Mouse (Mus musculus): ENCODE data around the gene Fundc1. TPM values are rescaled to one million over a fixed set of nuclear protein-coding genes. Genes with fewer than 3 reads are reported as not detected.
A peak's percentile ranks its signal among the peaks of the same experiment; 100 is the strongest.

Gene Fundc1
- polyA plus RNA-seq (2012; rRNA removed), result 14.3 and 19.0 TPM in 2 replicates

DNA sequence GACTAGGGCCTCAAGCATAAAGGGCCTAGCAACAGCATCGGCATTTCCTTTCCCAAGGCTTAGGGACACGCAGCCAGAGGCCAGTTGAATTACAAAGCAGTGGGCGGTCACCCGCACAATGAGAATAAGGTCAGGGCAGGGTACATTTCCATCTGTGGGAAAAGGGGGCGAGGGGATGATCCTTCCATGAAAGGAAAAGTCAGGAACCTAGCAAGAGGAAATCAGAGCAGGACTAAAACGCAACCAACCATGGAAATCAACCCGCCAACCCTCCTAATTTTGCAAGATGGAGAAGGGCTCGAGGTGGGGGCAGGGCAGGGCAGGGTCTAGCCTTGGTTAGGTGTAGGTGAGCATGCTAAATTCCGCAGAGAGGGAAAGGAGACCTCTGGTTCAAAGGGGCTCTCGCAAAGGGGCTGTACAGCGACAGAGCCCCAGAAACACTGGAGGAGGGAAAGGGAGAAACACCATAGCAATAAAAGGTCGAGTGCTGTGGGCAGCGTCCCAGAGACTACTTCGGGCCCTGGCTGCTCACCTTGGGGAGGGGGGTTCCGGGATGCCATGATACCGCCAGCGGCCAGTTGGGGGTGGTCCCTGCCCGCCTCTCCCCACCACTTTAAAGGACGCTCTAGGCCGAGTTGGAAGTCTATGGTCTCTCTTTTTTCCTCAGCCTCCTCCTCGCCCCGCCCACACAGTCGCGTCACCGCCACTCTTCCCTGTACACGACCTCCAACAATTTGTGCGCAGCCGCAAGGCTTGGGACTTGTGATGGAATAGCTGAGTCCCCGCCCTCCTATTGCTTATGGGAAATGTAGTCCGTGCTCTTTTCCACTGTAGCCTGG lies at the start of gene Fundc1:
Gene Fundc1 (minus strand): TSS at position 705 of the 839 bp plus-strand sequence.
- no peaks in the 10 kb centered on the region for H3K4me1 ChIP-seq (ENCODE audit: control insufficient read depth, insufficient read depth, low read length)
- peak; percentile 98 for DNase-seq
- no peaks in the 10 kb centered on the region for H3K27me3 ChIP-seq (replicated peaks; ENCODE audit: control insufficient read depth, insufficient read depth, low read length)
- peak within 1 kb of the TSS; percentile 97 for H3K27ac ChIP-seq (ENCODE audit: insufficient read depth, low read depth, low read length)
- WGBS, result 1% methylated on average over 27 of the region's 30 CpGs
- H3K4me3 ChIP-seq (ENCODE audit: insufficient read depth, low read depth, low read length), result peak within 1 kb of the TSS; percentile 85
- no peak for TF ChIP-seq CTCF (conservative IDR thresholded peaks at IDR 0.05; ENCODE audit: insufficient read depth, insufficient read length, low read depth, low read length)
- no peak for TF ChIP-seq POLR2A (IDR thresholded peaks at IDR 0.05; ENCODE audit: low read depth, low read length)
- no peaks in the 10 kb centered on the region for H3K36me3 ChIP-seq (ENCODE audit: control insufficient read depth, insufficient read depth, low read length)

DNA sequence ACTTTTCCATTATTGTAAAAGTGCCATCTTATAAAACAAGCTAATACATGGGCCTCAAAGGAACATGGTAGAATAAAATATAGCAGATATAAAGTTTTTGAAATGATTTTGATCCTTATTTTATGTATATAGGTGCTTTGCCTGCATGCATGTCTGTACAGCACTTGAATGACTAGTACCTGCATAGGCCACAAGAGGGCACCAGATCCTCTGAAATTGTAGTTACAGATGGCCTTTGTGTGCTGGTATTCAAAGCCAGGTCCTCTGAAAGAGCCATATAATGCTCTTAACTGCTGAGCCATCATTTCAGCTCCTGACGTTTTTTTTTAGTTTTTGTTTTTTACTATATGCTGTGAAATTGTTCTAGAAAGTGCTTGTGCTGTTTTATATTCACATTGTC lies 39.1 kb upstream of the Fundc1 start:
- Histone ChIP-seq H3K36me3 (ENCODE audit: control insufficient read depth, insufficient read depth, low read length) (no peaks in the 10 kb centered on the region), H3K27me3 (replicated peaks; ENCODE audit: control insufficient read depth, insufficient read depth, low read length) (no peaks in the 10 kb centered on the region), H3K4me1 (ENCODE audit: control insufficient read depth, insufficient read depth, low read length) (no peaks in the 10 kb centered on the region), H3K4me3 (ENCODE audit: insufficient read depth, low read depth, low read length) (no peak overlapping the region), H3K27ac (ENCODE audit: insufficient read depth, low read depth, low read length) (no peak overlapping the region)
- TF ChIP-seq POLR2A (IDR thresholded peaks at IDR 0.05; ENCODE audit: low read depth, low read length) (no peak), CTCF (conservative IDR thresholded peaks at IDR 0.05; ENCODE audit: insufficient read depth, insufficient read length, low read depth, low read length) (no peak)
- no peak for DNase-seq
- 87% methylated on average over 1 of the region's 1 CpGs for WGBS

DNA sequence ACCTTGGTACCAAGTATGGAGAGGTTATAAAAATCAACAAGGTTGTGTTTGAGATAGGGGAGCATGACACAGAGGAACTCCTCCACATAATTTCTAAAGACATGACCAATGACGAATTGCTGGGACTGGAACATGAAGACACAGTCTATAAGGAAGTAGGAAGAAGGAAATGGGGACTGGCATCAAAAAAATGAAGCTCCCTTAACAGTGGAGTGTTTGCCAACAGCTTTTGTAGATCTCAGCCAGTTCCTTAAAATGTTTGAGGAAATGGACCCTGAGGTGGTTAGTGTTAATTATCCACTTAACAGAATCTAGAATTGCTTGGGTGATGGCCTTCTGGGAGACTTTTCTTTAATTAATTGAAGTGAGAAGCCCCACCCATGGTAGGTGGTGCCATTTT lies 36.6 kb upstream of the Fundc1 start:
- TF ChIP-seq POLR2A (IDR thresholded peaks at IDR 0.05; ENCODE audit: low read depth, low read length), result no peak
- no peak for TF ChIP-seq CTCF (conservative IDR thresholded peaks at IDR 0.05; ENCODE audit: insufficient read depth, insufficient read length, low read depth, low read length)
- Histone ChIP-seq H3K4me1 (ENCODE audit: control insufficient read depth, insufficient read depth, low read length) (no peaks in the 10 kb centered on the region), H3K4me3 (ENCODE audit: insufficient read depth, low read depth, low read length) (no peak overlapping the region), H3K36me3 (ENCODE audit: control insufficient read depth, insufficient read depth, low read length) (no peaks in the 10 kb centered on the region), H3K27ac (ENCODE audit: insufficient read depth, low read depth, low read length) (no peak overlapping the region), H3K27me3 (replicated peaks; ENCODE audit: control insufficient read depth, insufficient read depth, low read length) (no peaks in the 10 kb centered on the region)
- 76% methylated on average over 1 of the region's 1 CpGs for WGBS
- no peak for DNase-seq

DNA sequence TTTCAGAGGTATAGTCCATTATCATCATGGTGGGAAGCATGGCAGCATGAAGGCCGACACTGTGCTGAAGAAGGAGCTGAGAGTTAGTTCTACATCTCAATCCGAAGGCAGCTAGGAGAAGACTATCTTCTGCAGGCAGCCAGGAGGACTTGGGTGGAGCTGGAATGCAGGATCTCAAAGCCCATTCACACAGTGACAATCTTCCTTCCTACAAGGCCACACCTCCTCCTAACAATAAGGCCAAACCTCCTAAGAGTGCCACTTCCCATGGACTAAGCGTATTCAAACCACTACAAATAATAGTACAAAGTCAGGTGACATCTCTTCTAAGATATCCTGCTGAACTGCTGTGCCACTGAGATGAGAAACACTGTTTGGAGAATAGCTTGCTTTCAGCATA lies 35.5 kb upstream of the Fundc1 start:
- Histone ChIP-seq H3K36me3 (ENCODE audit: control insufficient read depth, insufficient read depth, low read length) (no peaks in the 10 kb centered on the region), H3K27ac (ENCODE audit: insufficient read depth, low read depth, low read length) (no peak overlapping the region), H3K4me1 (ENCODE audit: control insufficient read depth, insufficient read depth, low read length) (no peaks in the 10 kb centered on the region), H3K4me3 (ENCODE audit: insufficient read depth, low read depth, low read length) (no peak overlapping the region), H3K27me3 (replicated peaks; ENCODE audit: control insufficient read depth, insufficient read depth, low read length) (no peaks in the 10 kb centered on the region)
- 85% methylated on average over 3 of the region's 3 CpGs for WGBS
- no peak for DNase-seq
- TF ChIP-seq POLR2A (IDR thresholded peaks at IDR 0.05; ENCODE audit: low read depth, low read length) (no peak), CTCF (conservative IDR thresholded peaks at IDR 0.05; ENCODE audit: insufficient read depth, insufficient read length, low read depth, low read length) (no peak)

DNA sequence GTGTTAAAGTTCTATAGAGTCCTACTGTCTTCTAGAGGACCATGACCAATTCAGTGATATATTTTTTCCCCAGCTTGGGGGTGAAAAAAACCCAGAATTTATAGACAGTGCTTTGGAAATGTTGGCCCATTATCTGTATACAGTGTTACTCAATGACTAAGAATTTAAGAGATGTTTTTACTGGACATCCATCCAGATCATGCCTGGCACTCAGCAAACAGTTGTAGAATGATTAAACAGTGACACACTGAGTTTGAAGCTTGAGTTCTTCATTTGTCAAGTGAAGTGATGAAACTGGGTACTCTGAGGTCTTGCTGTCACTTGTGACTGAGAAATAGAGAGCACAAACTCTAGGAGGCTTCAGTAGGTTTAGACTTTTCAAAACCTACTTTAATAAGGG lies 21.2 kb upstream of the Fundc1 start:
- H3K27ac ChIP-seq (ENCODE audit: insufficient read depth, low read depth, low read length), result no peak overlapping the region
- TF ChIP-seq CTCF (conservative IDR thresholded peaks at IDR 0.05; ENCODE audit: insufficient read depth, insufficient read length, low read depth, low read length), result no peak
- no peak for TF ChIP-seq POLR2A (IDR thresholded peaks at IDR 0.05; ENCODE audit: low read depth, low read length)
- no peak overlapping the region for H3K4me3 ChIP-seq (ENCODE audit: insufficient read depth, low read depth, low read length)
- no peaks in the 10 kb centered on the region for H3K4me1 ChIP-seq (ENCODE audit: control insufficient read depth, insufficient read depth, low read length)
- H3K36me3 ChIP-seq (ENCODE audit: control insufficient read depth, insufficient read depth, low read length), result no peaks in the 10 kb centered on the region
- no peak for DNase-seq
- no peaks in the 10 kb centered on the region for H3K27me3 ChIP-seq (replicated peaks; ENCODE audit: control insufficient read depth, insufficient read depth, low read length)

DNA sequence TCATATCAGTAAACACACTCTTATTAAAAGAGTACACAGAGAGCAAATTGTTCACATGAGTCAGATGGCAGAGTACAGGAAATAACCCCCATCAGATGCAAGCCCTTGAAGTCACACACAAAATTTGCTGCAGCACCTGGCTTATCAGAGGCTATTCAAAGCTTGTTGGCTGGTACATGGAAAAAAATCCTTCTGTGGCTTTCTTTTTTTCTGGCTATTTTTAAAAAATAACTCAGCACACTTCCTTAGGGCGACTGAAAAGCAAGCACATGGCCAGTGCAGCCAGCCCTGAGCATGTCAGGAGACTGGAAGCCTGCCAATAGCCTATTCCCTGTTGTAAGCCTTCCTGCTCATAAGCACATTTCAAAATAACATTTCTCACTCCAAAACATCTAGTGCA lies 18.6 kb upstream of the Fundc1 start:
- H3K27ac ChIP-seq (ENCODE audit: insufficient read depth, low read depth, low read length), result no peak overlapping the region
- TF ChIP-seq POLR2A (IDR thresholded peaks at IDR 0.05; ENCODE audit: low read depth, low read length) (no peak), CTCF (conservative IDR thresholded peaks at IDR 0.05; ENCODE audit: insufficient read depth, insufficient read length, low read depth, low read length) (no peak)
- H3K27me3 ChIP-seq (replicated peaks; ENCODE audit: control insufficient read depth, insufficient read depth, low read length), result no peaks in the 10 kb centered on the region
- peak; percentile 80 for DNase-seq
- H3K4me3 ChIP-seq (ENCODE audit: insufficient read depth, low read depth, low read length), result no peak overlapping the region
- H3K36me3 ChIP-seq (ENCODE audit: control insufficient read depth, insufficient read depth, low read length), result no peaks in the 10 kb centered on the region
- 0% methylated on average over 1 of the region's 1 CpGs for WGBS
- no peaks in the 10 kb centered on the region for H3K4me1 ChIP-seq (ENCODE audit: control insufficient read depth, insufficient read depth, low read length)

DNA sequence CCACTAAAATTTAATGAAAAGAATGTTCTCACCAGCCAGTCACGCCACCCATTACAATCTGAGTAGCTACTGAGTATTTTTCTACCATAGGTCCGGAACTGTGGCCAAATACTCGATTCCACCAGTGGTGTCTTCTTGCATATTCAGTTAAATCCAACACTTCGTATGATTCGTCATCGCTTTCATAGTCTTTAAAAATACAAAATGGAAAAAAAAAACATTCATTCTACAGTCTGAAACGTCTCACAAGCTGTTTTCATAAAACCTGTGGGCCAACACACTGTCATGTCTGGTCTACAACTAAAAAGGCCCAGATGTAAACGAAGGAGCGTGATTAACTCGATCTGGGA lies 879 bp downstream of the Fundc1 start:
- 12% methylated on average over 10 of the region's 10 CpGs for WGBS
- Histone ChIP-seq H3K4me3 (ENCODE audit: insufficient read depth, low read depth, low read length) (peak overlapping the region; percentile 85), H3K27ac (ENCODE audit: insufficient read depth, low read depth, low read length) (peak overlapping the region; percentile 97), H3K36me3 (ENCODE audit: control insufficient read depth, insufficient read depth, low read length) (no peaks in the 10 kb centered on the region), H3K4me1 (ENCODE audit: control insufficient read depth, insufficient read depth, low read length) (no peaks in the 10 kb centered on the region), H3K27me3 (replicated peaks; ENCODE audit: control insufficient read depth, insufficient read depth, low read length) (no peaks in the 10 kb centered on the region)
- no peak for DNase-seq
- TF ChIP-seq CTCF (conservative IDR thresholded peaks at IDR 0.05; ENCODE audit: insufficient read depth, insufficient read length, low read depth, low read length) (no peak), POLR2A (IDR thresholded peaks at IDR 0.05; ENCODE audit: low read depth, low read length) (no peak)

All from kidney, adult 2 months (tissue).